Mouse (Mus musculus): ENCODE results near the gene Trhde. TPM values are rescaled to one million over a fixed set of nuclear protein-coding genes. Genes with fewer than 3 reads are reported as not detected.

Trhde gene
- 0.35 and 0.56 TPM in 2 replicates for polyA plus RNA-seq (2014; fragmentation: Nextera tagmentation; extraction: Ambion mirVana)

DNA sequence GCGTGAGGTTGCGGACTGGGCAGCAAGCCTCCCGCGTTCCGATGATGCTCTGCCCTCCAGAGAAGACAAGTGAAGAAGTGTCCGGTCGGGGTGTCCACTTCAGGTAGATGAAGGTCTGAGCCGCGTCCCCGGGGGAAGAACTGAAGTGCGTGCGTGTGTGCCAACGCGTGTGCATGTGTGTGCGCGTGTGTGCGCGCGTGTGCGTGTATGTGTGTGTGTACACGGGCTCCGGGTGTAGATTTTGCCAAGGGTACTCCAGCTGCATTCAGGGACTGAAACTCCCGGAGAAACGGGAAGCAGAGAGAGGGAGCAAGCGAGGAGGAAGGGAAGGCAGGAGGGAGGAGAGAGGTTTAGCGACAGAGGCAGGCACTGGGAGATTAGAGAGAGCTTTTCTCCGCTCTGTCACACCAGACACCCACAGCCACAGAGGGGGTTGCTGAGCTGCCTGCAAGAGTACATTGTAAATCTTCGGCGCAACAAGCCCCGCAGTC is at the start of gene Trhde:
TSS of gene Trhde (minus strand) at position 147 of the 491 bp plus-strand sequence.
- Histone ChIP-seq H3K27me3 (ENCODE audit: control insufficient read depth, insufficient read depth, low read length) (peaks cover 20% of the 10 kb centered on the region), H3K27ac (ENCODE audit: low read length) (no peak within 1 kb of the TSS), H3K36me3 (ENCODE audit: control insufficient read depth, insufficient read depth, low read length) (no peaks in the 10 kb centered on the region), H3K4me3 (ENCODE audit: low read depth, low read length) (peak within 1 kb of the TSS; percentile 41), H3K4me1 (ENCODE audit: control insufficient read depth, insufficient read depth, low read length) (peaks cover 8% of the 10 kb centered on the region; the same call in 1 of the 2 replicates), H3K9ac (replicated peaks; ENCODE audit: low read depth, low read length) (no peak within 1 kb of the TSS; the same call in 1 of the 2 replicates), H3K4me2 (replicated peaks; ENCODE audit: low read depth, low read length) (peak within 1 kb of the TSS; percentile 77), H3K9me3 (ENCODE audit: control insufficient read depth, low read depth, low read length) (no peaks in the 10 kb centered on the region)
- 2% methylated on average over 30 of the region's 30 CpGs for WGBS
- ATAC-seq (ENCODE audit: insufficient number of reproducible peaks, insufficient read depth, low FRiP score, low read depth), result no peak

DNA sequence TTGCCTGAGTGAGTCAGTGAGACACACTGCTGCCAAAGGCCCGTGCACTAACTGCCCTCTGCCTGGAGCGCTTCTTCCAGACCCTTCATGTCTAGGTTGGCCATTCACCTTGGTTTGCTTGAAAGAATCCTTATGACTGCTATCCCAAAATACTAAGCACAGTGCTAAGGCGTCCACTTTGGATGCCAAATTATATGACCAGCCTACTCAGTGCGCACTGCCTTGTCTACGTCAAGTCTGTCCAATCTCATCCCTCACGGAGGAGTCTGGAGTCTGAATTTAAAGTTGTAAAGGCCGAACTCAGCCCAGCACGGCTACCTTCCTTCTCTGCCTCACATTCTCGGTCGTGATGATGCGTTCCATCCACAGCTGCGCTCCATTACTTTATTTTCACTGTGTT is 39.9 kb upstream of the Trhde start:
- no peaks in the 10 kb centered on the region for H3K4me1 ChIP-seq (ENCODE audit: control insufficient read depth, insufficient read depth, low read length)
- H3K4me2 ChIP-seq (replicated peaks; ENCODE audit: low read depth, low read length), result no peak overlapping the region
- no peaks in the 10 kb centered on the region for H3K36me3 ChIP-seq (ENCODE audit: control insufficient read depth, insufficient read depth, low read length)
- 91% methylated on average over 12 of the region's 12 CpGs for WGBS
- no peaks in the 10 kb centered on the region for H3K9me3 ChIP-seq (ENCODE audit: control insufficient read depth, low read depth, low read length)
- no peak overlapping the region for H3K27ac ChIP-seq (ENCODE audit: low read length)
- no peak overlapping the region for H3K4me3 ChIP-seq (ENCODE audit: low read depth, low read length)
- H3K9ac ChIP-seq (replicated peaks; ENCODE audit: low read depth, low read length), result no peak overlapping the region
- no peak for ATAC-seq (ENCODE audit: insufficient number of reproducible peaks, insufficient read depth, low FRiP score, low read depth)
- no peaks in the 10 kb centered on the region for H3K27me3 ChIP-seq (ENCODE audit: control insufficient read depth, insufficient read depth, low read length)

GRCm38 (mm10) chr10:114841440-114841839 is 39.3 kb upstream of the Trhde start:
- 67% methylated on average over 5 of the region's 5 CpGs for WGBS
- Histone ChIP-seq H3K36me3 (ENCODE audit: control insufficient read depth, insufficient read depth, low read length) (no peaks in the 10 kb centered on the region), H3K4me1 (ENCODE audit: control insufficient read depth, insufficient read depth, low read length) (no peaks in the 10 kb centered on the region), H3K9me3 (ENCODE audit: control insufficient read depth, low read depth, low read length) (no peaks in the 10 kb centered on the region), H3K27ac (ENCODE audit: low read length) (no peak overlapping the region), H3K4me2 (replicated peaks; ENCODE audit: low read depth, low read length) (no peak overlapping the region), H3K27me3 (ENCODE audit: control insufficient read depth, insufficient read depth, low read length) (no peaks in the 10 kb centered on the region), H3K9ac (replicated peaks; ENCODE audit: low read depth, low read length) (no peak overlapping the region), H3K4me3 (ENCODE audit: low read depth, low read length) (no peak overlapping the region)
- ATAC-seq (ENCODE audit: insufficient number of reproducible peaks, insufficient read depth, low FRiP score, low read depth), result no peak

DNA sequence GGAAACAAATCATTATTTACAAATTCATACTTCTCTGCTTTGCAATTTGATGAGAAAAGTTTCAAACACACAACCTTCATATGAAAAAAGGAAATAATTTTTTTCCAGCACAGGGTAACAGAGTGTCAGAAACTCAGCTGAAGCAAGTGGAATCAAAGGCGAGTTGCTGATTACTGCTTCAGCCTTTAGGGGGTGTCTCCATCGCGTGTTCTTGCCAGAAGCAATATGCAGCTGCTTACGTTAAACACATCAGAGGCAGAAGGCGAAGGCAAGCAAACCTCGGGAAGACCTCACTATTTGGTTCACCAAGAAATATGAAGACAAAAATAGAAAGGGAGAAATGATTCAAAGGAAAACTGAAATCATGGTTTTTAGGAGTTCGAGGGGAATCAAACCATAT is 29.2 kb upstream of the Trhde start:
- Histone ChIP-seq H3K36me3 (ENCODE audit: control insufficient read depth, insufficient read depth, low read length) (no peaks in the 10 kb centered on the region), H3K9ac (replicated peaks; ENCODE audit: low read depth, low read length) (no peak overlapping the region), H3K9me3 (ENCODE audit: control insufficient read depth, low read depth, low read length) (no peaks in the 10 kb centered on the region), H3K4me2 (replicated peaks; ENCODE audit: low read depth, low read length) (no peak overlapping the region), H3K27ac (ENCODE audit: low read length) (no peak overlapping the region), H3K4me1 (ENCODE audit: control insufficient read depth, insufficient read depth, low read length) (no peaks in the 10 kb centered on the region), H3K4me3 (ENCODE audit: low read depth, low read length) (no peak overlapping the region), H3K27me3 (ENCODE audit: control insufficient read depth, insufficient read depth, low read length) (no peaks in the 10 kb centered on the region)
- no peak for ATAC-seq (ENCODE audit: insufficient number of reproducible peaks, insufficient read depth, low FRiP score, low read depth)
- WGBS, result 45% methylated on average over 7 of the region's 7 CpGs

DNA sequence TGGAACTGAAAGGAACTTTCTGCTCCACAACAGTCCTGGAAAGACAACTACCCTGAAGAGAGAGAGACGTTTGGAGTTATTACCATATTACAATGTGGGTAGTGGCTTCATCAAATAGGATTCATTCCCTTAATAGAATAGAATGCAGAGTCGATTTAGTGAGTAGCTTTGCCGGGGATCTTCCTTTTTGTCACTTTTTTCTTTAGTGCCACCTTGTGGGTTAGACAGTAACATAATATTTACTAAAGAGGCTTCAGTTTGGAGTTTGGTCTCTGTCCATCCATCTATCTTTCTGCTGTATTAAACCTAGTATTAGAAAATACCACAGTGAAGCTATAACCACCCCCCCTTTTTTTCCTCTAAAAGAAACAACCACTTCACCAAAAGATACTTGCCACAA is 6.7 kb upstream of the Trhde start:
- H3K36me3 ChIP-seq (ENCODE audit: control insufficient read depth, insufficient read depth, low read length), result no peaks in the 10 kb centered on the region
- no peaks in the 10 kb centered on the region for H3K9me3 ChIP-seq (ENCODE audit: control insufficient read depth, low read depth, low read length)
- no peak for ATAC-seq (ENCODE audit: insufficient number of reproducible peaks, insufficient read depth, low FRiP score, low read depth)
- no peak overlapping the region for H3K27ac ChIP-seq (ENCODE audit: low read length)
- H3K9ac ChIP-seq (replicated peaks; ENCODE audit: low read depth, low read length), result no peak overlapping the region
- no peak overlapping the region for H3K4me2 ChIP-seq (replicated peaks; ENCODE audit: low read depth, low read length)
- H3K27me3 ChIP-seq (ENCODE audit: control insufficient read depth, insufficient read depth, low read length), result no peaks in the 10 kb centered on the region
- WGBS, result 49% methylated on average over 3 of the region's 3 CpGs
- no peaks in the 10 kb centered on the region for H3K4me1 ChIP-seq (ENCODE audit: control insufficient read depth, insufficient read depth, low read length)
- no peak overlapping the region for H3K4me3 ChIP-seq (ENCODE audit: low read depth, low read length)

DNA sequence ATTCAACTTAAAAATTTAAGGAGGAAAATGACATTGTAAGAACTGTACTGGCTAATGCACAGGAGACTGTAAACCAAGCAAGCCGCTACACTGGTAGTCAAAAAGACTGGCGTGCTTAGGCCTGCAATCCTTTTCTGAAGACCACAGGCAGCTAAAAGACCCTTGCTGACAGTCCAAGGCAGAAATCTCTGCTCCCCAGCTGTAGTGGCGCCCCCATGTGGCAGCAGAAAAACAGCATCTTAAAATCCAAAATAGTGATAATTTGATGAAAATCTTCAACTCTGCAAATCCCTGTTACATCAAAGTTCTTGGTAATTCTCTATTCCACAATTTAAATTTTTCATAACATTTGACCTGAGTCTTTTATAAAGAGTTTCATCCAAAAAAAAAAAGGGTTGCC is 3.8 kb upstream of the Trhde start:
- peaks cover 2% of the 10 kb centered on the region; the same call in 1 of the 2 replicates for H3K4me1 ChIP-seq (ENCODE audit: control insufficient read depth, insufficient read depth, low read length)
- no peak overlapping the region for H3K4me3 ChIP-seq (ENCODE audit: low read depth, low read length)
- ATAC-seq (ENCODE audit: insufficient number of reproducible peaks, insufficient read depth, low FRiP score, low read depth), result no peak
- H3K36me3 ChIP-seq (ENCODE audit: control insufficient read depth, insufficient read depth, low read length), result no peaks in the 10 kb centered on the region
- H3K9me3 ChIP-seq (ENCODE audit: control insufficient read depth, low read depth, low read length), result no peaks in the 10 kb centered on the region
- 40% methylated on average over 3 of the region's 3 CpGs for whole genome bisulfite sequencing
- H3K4me2 ChIP-seq (replicated peaks; ENCODE audit: low read depth, low read length), result no peak overlapping the region
- H3K9ac ChIP-seq (replicated peaks; ENCODE audit: low read depth, low read length), result no peak overlapping the region
- peaks cover 9% of the 10 kb centered on the region for H3K27me3 ChIP-seq (ENCODE audit: control insufficient read depth, insufficient read depth, low read length)
- no peak overlapping the region for H3K27ac ChIP-seq (ENCODE audit: low read length)

- H3K36me3 ChIP-seq (ENCODE audit: control insufficient read depth, insufficient read depth, low read length), result no peaks in the 10 kb centered on the region
- H3K27me3 ChIP-seq (ENCODE audit: control insufficient read depth, insufficient read depth, low read length), result peaks cover 20% of the 10 kb centered on the region
- H3K9me3 ChIP-seq (ENCODE audit: control insufficient read depth, low read depth, low read length), result no peaks in the 10 kb centered on the region
- ATAC-seq (ENCODE audit: insufficient number of reproducible peaks, insufficient read depth, low FRiP score, low read depth), result peak; percentile 68
- no peak overlapping the region for H3K27ac ChIP-seq (ENCODE audit: low read length)
- H3K4me2 ChIP-seq (replicated peaks; ENCODE audit: low read depth, low read length), result peak overlapping the region; percentile 77
- H3K4me1 ChIP-seq (ENCODE audit: control insufficient read depth, insufficient read depth, low read length), result peaks cover 8% of the 10 kb centered on the region; the same call in 1 of the 2 replicates
- H3K9ac ChIP-seq (replicated peaks; ENCODE audit: low read depth, low read length), result no peak overlapping the region; the same call in 1 of the 2 replicates
- H3K4me3 ChIP-seq (ENCODE audit: low read depth, low read length), result peak overlapping the region; percentile 41
- under 1% methylated on average over 66 of the region's 66 CpGs for WGBS
Measured at GRCm38 (mm10) chr10:114801457-114802160, 498 bp downstream of the Trhde start.

DNA sequence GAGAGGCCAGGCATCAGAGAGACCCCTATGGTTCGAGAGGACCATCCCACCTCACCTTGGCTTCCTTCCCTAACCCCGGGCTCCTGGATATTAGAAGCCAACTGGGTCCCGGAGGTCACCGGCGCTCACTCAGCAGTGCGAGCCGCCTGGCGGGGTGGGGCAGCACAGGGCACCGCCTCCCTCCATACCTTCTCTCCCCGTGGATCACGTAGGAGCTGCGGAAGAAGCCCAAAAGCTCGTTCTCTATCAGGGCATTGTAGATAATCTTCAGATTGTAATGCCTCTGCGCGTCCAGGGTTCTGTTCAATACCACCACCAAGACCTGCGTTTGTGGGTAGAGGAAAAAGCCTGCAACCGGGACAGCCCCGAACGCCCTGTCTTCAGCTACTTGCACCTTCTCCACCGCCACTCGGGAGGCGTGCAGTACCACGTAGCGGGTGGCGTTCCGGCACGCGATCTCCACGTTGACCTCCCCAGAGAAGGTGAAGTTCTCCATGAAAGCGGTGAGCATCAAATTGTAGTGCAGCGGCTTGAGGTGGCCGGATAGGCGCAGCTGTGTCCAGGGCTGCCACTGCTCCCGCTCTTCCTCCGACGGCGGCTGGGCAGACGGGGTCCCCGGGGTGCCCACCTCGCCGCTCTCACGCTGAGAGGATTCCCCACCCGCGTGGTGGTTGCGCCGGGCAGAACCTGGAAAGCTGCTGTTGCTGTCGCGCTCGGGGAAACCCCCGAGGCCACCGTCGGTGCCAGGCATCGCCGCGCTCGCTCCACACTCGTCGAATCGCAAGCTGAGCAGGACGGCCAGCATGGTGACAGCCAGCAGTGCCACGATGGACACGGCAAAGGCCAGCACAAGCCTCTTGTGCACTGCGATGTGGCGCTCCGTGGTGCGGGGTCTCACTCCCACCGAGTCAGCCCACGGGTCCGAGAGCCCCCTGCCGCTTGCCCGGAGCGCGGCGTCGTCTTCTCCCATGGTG is 1.5 kb downstream of the Trhde start:
- WGBS, result 6% methylated on average over 75 of the region's 75 CpGs
- H3K4me3 ChIP-seq (ENCODE audit: low read depth, low read length), result peak overlapping the region; percentile 41

More for the DNA sequence above, 1.5 kb downstream of the Trhde start:
- Histone ChIP-seq H3K4me2 (replicated peaks; ENCODE audit: low read depth, low read length) (peak overlapping the region; percentile 77), H3K27me3 (ENCODE audit: control insufficient read depth, insufficient read depth, low read length) (peaks cover 20% of the 10 kb centered on the region), H3K9ac (replicated peaks; ENCODE audit: low read depth, low read length) (no peak overlapping the region), H3K4me1 (ENCODE audit: control insufficient read depth, insufficient read depth, low read length) (peaks cover 8% of the 10 kb centered on the region; the same call in 1 of the 2 replicates), H3K36me3 (ENCODE audit: control insufficient read depth, insufficient read depth, low read length) (no peaks in the 10 kb centered on the region), H3K27ac (ENCODE audit: low read length) (no peak overlapping the region), H3K9me3 (ENCODE audit: control insufficient read depth, low read depth, low read length) (no peaks in the 10 kb centered on the region)
- peak; percentile 42; the same call in 1 of the 2 replicates for ATAC-seq (ENCODE audit: insufficient number of reproducible peaks, insufficient read depth, low FRiP score, low read depth)

Measured in stomach, embryonic 14.5 days (tissue).